Mouse (Mus musculus) liver, embryonic 14.5 days (tissue): ENCODE measurements around the gene Vstm4.

Source experiments
- CTCF ChIP-seq: IDR thresholded peaks from 2 replicates; pipeline ENCODE4 v1.5.1; 2016; ENCODE audit warnings: antibody characterized with exemption, low read depth, control low read depth
- EP300 ChIP-seq: IDR thresholded peaks from 2 replicates; pipeline ENCODE4 v1.6.1; 2016; ENCODE audit warnings: antibody characterized with exemption, low read depth

- TF ChIP-seq CTCF: no peak
- no peak for TF ChIP-seq EP300
Observed at GRCm38 (mm10) chr14:32827994-32828650, 28.4 kb upstream of the Vstm4 start.
